Mouse (Mus musculus) forebrain, embryonic 11.5 days (tissue): ENCODE results near the gene Oas1h. TPM values are rescaled to one million over a fixed set of nuclear protein-coding genes. Genes with fewer than 3 reads are reported as not detected.
"Not testable (repeated sequence)": the region's sequence is repeated elsewhere in the genome, so short reads cannot be mapped to it uniquely, and the experiment has no call there.

Experiments
- ATAC-seq: fragments of 200-750 bp; cut with Nextera tagmentation; replicated peaks from 2 replicates; pipeline ENCODE4 v1.8.0; 2017; ENCODE audit warnings: moderate TSS enrichment; ENCODE audit not compliant: low FRiP score
- DNase-seq: peaks from one replicate; pipeline ENCODE4 v3.0.0-alpha.2; 2017; ENCODE audit warnings: low spot score
- H3K27ac ChIP-seq: fragments of 300-500 bp; sonication (generic); 2 replicates; pipeline ENCODE4 v1.5.1; 2014; ENCODE audit warnings: low read depth, low read length
- H3K27me3 ChIP-seq: fragments of 300-500 bp; sonication (generic); 2 replicates; pipeline ENCODE4 v1.6.1; 2014; ENCODE audit warnings: mild to moderate bottlenecking, low read length, mixed read lengths; ENCODE audit not compliant: control insufficient read depth, insufficient read depth
- H3K36me3 ChIP-seq: fragments of 300-500 bp; sonication (generic); 2 replicates; pipeline ENCODE4 v1.6.1; 2014; ENCODE audit warnings: mild to moderate bottlenecking, low read length, moderate library complexity, mixed read lengths; ENCODE audit not compliant: control insufficient read depth, insufficient read depth
- H3K4me1 ChIP-seq: fragments of 300-500 bp; sonication (generic); replicated peaks from 2 replicates; pipeline ENCODE4 v1.6.1; 2014; ENCODE audit warnings: low read length, mixed read lengths; ENCODE audit not compliant: control insufficient read depth, insufficient read depth
- H3K4me2 ChIP-seq: fragments of 300-500 bp; sonication (generic); 2 replicates; pipeline ENCODE4 v1.6.1; 2014; ENCODE audit warnings: low read depth, mild to moderate bottlenecking, low read length, moderate library complexity, mixed read lengths; ENCODE audit not compliant: severe bottlenecking
- H3K4me3 ChIP-seq: fragments of 300-500 bp; sonication (generic); 2 replicates; pipeline ENCODE4 v1.5.1; 2014; ENCODE audit warnings: low read depth, low read length
- H3K9ac ChIP-seq: fragments of 300-500 bp; sonication (generic); 2 replicates; pipeline ENCODE4 v1.6.1; 2014; ENCODE audit warnings: low read length
- H3K9me3 ChIP-seq: fragments of 300-500 bp; sonication (generic); 2 replicates; pipeline ENCODE4 v1.6.1; 2016; ENCODE audit warnings: low read length, mixed read lengths; ENCODE audit not compliant: control insufficient read depth
- WGBS: fragments of 180-500 bp; shearing (Covaris S2); extraction: QIAGEN DNeasy Blood & Tissue Kit; methylation state at CpG from one replicate; pipeline ENCODE4 v1.1.7; 2014; 5-methylcytosine and 5-hydroxymethylcytosine counted together
- polyA plus RNA-seq: library from polyadenylated mRNA; unstranded; fragments of >200 nt; fragmentation: Nextera tagmentation; extraction: Ambion mirVana; gene quantifications from 2 replicates; pipeline ENCODE4 v1.2.1, GENCODE M21; 2014

Oas1h gene
- polyA plus RNA-seq, 1 experiment from 2014 or later = not detected

DNA sequence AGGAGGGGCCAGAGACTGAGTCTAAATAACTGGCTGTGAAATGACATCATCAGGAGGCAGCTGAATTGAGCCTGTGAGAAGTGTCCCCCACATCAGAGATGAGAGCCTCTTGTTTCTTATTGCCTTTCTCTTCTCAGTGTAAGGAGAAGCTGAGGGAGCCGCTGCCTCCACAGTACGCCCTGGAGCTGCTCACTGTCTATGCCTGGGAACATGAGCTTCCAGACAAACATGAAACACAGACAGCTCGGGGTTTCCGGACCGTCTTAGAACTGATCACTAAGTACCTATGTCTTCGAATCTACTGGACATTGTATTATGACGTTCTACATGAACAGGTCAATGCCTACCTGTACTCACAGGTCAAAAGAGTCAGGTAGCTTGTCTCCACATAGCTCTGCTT lies 9.6 kb downstream of the Oas1h start:
- no peak for ATAC-seq
- H3K36me3 ChIP-seq = no peaks in the 10 kb centered on the region
- H3K9ac ChIP-seq = no peak overlapping the region
- H3K27me3 ChIP-seq = no peaks in the 10 kb centered on the region
- no peak overlapping the region for H3K4me2 ChIP-seq
- no peak overlapping the region for H3K4me3 ChIP-seq
- 78% methylated on average over 7 of the region's 7 CpGs for WGBS
- H3K9me3 ChIP-seq = no peaks in the 10 kb centered on the region
- H3K27ac ChIP-seq = no peak overlapping the region
- no peaks in the 10 kb centered on the region for H3K4me1 ChIP-seq
- no peak for DNase-seq

DNA sequence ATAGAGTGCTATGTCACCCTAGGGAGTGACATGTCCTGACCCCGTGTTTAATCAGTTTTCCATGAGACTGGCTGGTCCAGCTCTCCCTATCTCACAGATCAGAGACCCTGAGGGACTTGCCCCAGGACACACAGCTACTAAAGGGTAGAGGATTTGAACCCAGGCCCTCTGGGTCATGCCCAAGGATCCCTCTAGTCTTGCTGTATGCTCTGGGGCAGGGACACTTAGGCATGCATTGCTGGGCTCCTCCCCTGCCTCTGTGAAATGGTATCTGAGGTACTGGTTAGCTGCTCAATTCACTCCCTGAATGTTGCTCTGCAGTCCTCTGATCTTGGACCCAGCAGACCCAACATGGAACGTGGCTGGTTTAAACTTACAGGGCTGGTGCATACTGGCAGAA lies 10.2 kb downstream of the Oas1h start:
- Histone ChIP-seq H3K4me2 (no peak overlapping the region), H3K36me3 (no peaks in the 10 kb centered on the region), H3K4me1 (no peaks in the 10 kb centered on the region), H3K27ac (no peak overlapping the region), H3K9ac (no peak overlapping the region), H3K9me3 (no peaks in the 10 kb centered on the region), H3K27me3 (no peaks in the 10 kb centered on the region), H3K4me3 (no peak overlapping the region)
- no peak for DNase-seq
- ATAC-seq = no peak
- WGBS = 71% methylated on average over 2 of the region's 2 CpGs

- 77% methylated on average over 2 of the region's 3 CpGs for WGBS
- ATAC-seq = not testable (repeated sequence)
These were observed 15.6 kb downstream of the Oas1h start for GRCm38 (mm10) chr5:120876839-120877238.

GRCm38 (mm10) chr5:120877407-120877806 lies 16.2 kb downstream of the Oas1h start:
- not testable (repeated sequence) for H3K4me1 ChIP-seq, H3K9me3 ChIP-seq, H3K4me3 ChIP-seq, H3K27me3 ChIP-seq, H3K9ac ChIP-seq, H3K36me3 ChIP-seq, H3K27ac ChIP-seq, DNase-seq, H3K4me2 ChIP-seq, ATAC-seq
- 65% methylated on average over 2 of the region's 2 CpGs for WGBS

More at GRCm38 (mm10) chr5:120876839-120877238, 15.6 kb downstream of the Oas1h start:
- H3K4me1 ChIP-seq, H3K27ac ChIP-seq, H3K4me2 ChIP-seq, H3K9me3 ChIP-seq, DNase-seq, H3K4me3 ChIP-seq, H3K36me3 ChIP-seq, H3K27me3 ChIP-seq, H3K9ac ChIP-seq: not testable (repeated sequence)

GRCm38 (mm10) chr5:120878803-120879202 lies 17.6 kb downstream of the Oas1h start:
- 68% methylated on average over 2 of the region's 2 CpGs for WGBS
- not testable (repeated sequence) for H3K9me3 ChIP-seq, ATAC-seq, H3K4me3 ChIP-seq, H3K9ac ChIP-seq, H3K36me3 ChIP-seq, H3K27me3 ChIP-seq, H3K4me2 ChIP-seq, H3K27ac ChIP-seq, H3K4me1 ChIP-seq, DNase-seq

- H3K4me2 ChIP-seq, ATAC-seq, H3K27me3 ChIP-seq, H3K4me1 ChIP-seq, H3K9ac ChIP-seq, H3K4me3 ChIP-seq, H3K27ac ChIP-seq, H3K36me3 ChIP-seq, H3K9me3 ChIP-seq: not testable (repeated sequence)
- WGBS = 89% methylated on average over 6 of the region's 6 CpGs
- DNase-seq = peak; percentile 4
These were observed 20.5 kb downstream of the Oas1h start for GRCm38 (mm10) chr5:120881681-120882080.

GRCm38 (mm10) chr5:120887413-120887812 lies 26.2 kb downstream of the Oas1h start, which contains the start of gene Oas1g:
Oas1g (minus strand) TSS chr5:120887613.
- not testable (repeated sequence) for H3K27ac ChIP-seq, H3K27me3 ChIP-seq, H3K36me3 ChIP-seq, H3K4me2 ChIP-seq, H3K4me3 ChIP-seq, H3K9ac ChIP-seq, ATAC-seq, H3K9me3 ChIP-seq, H3K4me1 ChIP-seq, DNase-seq
- 40% methylated on average over 5 of the region's 9 CpGs for WGBS

GRCm38 (mm10) chr5:120887831-120888230 lies 26.6 kb downstream of the Oas1h start:
- DNase-seq (peak; percentile 15), ATAC-seq (no peak)
- no peak overlapping the region for H3K27ac ChIP-seq
- 56% methylated on average over 6 of the region's 6 CpGs for WGBS
- no peak overlapping the region for H3K4me3 ChIP-seq
- H3K36me3 ChIP-seq = no peaks in the 10 kb centered on the region
- no peaks in the 10 kb centered on the region for H3K27me3 ChIP-seq
- no peaks in the 10 kb centered on the region for H3K9me3 ChIP-seq
- H3K4me2 ChIP-seq = no peak overlapping the region
- H3K4me1 ChIP-seq = no peaks in the 10 kb centered on the region
- H3K9ac ChIP-seq = no peak overlapping the region

- not testable (repeated sequence) for H3K4me1 ChIP-seq, H3K27ac ChIP-seq, ATAC-seq, H3K36me3 ChIP-seq, H3K27me3 ChIP-seq, H3K9ac ChIP-seq, H3K4me2 ChIP-seq, H3K4me3 ChIP-seq, H3K9me3 ChIP-seq
- DNase-seq = peak; percentile 37
- WGBS = 34% methylated on average over 4 of the region's 4 CpGs
These were observed 27.1 kb downstream of the Oas1h start for GRCm38 (mm10) chr5:120888294-120888815.
